Mouse (Mus musculus) gastrocnemius, postnatal 25 days (tissue): ENCODE measurements at regions not wholly inside any gene's neighbourhood (a gene's known extent, or its start where the extent isn't known, plus 50 kb on each side); places are given as distances from the start of the nearest gene placed in this dataset.
"Not testable (repeated sequence)": the region's sequence is repeated elsewhere in the genome, so short reads cannot be mapped to it uniquely, and the experiment has no call there.

Experiments
- DNase-seq: peaks from one replicate; pipeline ENCODE4 v3.0.0; 2022

- no peak for DNase-seq
These were observed 54.7 kb upstream of the Commd3 start for GRCm38 (mm10) chr2:18617520-18617919.

DNA sequence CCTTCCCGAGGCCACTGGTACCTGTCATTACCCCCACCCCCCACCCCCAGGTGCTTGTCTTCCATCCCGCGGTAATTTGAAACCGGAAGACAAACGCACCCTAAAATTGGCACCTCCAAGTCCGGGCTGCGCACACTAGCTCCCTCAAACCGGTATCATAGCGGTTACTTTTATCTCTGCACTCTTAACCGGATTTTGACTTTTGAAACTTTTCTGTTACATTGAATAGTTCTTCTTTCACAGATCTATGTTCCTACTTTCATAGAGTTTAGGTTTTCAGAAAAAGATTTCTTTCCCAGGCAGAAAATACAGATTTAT lies 62.4 kb upstream of the Commd3 start:
- DNase-seq = no peak

DNA sequence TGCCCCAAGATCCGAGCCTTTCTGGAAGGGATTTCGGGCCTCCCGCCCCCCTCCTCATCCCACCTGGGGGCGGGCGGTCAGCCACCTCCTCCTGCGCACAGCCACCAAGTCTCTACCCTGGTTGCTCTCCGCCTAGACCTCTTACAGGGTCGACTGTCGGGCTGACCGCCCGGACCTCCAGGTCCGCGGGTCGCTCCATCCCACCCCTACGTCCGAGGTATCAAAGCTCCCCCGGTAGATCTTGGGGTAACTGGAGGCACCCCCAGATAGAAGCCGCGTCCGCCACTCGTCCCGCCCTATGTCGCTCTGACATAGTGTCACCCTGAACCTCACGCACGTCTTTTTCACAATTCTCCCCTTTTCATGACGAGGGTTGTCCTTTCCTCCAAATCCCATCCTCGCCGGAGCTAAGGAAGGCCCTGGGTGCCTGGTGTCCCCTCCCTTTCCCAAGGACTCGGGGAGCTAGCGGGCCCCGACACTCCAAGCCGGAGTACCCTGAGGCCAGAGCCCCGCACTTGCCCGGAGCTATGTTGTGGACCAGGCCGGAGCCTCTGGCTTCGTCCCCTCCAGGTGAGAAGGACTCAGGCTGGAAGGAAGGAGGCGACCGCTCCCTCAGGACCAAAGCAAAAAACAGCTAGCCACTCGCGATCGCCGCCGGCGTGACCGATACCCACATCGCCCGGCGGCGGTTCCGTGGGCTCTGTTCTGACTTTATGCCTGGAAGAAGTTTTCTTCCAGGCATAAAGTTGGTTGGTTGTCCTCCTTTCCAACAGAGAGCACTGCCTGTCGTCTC lies 62.9 kb upstream of the Commd3 start:
- no peak for DNase-seq

DNA sequence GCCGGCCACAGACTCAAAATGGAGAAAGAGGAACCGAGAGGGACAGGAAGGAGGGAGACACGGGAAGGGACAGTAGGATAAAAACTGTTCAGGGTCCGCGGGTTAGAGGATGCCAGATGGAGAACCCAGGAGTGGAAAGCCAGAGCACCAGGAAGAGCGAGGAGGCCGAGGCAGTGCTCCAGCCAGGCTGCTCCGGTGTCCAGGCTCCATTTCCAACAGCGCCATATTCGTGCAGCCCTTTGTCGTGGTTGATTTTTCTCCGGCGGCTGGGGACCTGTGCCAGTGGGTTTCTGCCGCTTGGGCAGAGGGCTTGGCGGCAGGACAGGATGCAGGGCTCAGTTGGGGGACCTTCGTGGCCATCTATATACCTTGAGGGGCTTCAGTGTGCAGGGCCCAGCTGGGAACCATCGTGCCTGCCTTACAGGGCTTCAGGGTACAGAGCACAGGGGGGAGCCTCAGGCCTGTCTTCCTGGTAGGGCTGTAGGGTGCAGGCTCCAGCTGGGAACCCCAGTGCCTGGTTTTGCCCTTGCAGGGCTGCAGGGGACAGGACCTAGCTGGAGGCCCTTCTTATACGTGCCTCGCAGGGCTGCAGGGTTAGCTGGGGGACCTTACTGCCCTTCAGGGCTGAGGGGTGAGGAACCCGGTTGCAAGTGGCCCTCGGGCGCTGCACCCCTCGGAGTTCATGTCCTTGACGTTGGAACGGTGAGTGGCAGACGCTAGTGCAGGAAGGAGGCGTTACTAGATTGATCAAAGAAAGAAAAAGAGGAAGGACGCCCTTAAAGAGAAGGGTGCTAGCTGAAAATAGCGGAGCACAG lies 63.7 kb upstream of the Commd3 start:
- peak; percentile 16 for DNase-seq

DNA sequence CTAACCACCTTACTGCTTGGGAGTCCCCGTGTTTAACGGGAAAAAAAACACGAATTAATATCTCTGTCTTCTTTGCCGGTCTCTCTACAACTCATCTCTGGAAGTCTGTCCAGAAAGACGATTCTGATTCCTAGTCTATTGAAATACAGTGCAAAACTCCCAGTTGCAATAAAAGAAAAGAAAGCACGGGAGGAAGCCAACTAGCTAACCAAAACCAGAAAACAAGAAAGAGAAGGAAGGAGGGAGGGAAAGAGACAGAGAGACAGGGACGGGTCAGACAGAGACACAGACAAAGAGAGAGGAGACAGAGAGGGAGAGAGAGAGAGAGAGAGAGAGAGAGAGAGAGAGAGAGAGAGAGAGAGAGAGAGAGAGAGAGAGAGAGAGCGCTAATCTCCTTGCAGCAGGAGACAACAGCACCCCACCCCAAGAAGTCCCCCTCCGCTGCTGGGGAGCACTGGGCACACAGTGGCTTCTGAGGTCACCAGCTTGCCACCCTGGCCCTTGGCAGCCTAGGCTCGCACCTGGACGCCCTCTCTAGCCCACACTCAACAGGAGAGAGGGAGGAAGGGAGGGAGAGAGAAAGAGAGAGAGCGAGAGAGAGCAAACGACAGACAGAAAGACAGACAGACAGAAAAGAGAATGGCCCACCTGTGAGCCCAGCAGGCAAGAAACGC lies 64.5 kb upstream of the Commd3 start:
- DNase-seq = no peak

DNA sequence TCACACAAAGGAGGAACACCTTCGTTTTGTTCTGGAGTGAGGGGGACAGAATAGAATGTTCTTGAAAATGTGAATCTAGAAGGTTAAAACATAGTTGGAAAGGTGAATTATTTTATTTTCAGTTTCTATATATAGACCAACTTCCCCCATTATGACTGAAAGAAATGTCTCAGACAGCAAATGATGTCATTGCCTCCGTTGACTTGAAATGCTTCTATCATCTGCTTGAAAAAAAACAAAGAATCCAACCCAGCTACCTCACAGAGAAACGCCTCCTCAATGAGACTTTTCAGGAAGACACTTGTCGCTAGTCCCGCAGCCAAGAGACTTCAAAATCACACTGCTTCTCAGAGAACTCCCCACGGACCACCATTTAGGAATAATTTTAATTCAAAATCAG lies 65.1 kb upstream of the Commd3 start:
- no peak for DNase-seq

GRCm38 (mm10) chr2:18592221-18592620 lies 80.0 kb upstream of the Commd3 start:
- no peak for DNase-seq

GRCm38 (mm10) chr2:18588232-18588631 lies 84.0 kb upstream of the Commd3 start:
- DNase-seq = no peak

- DNase-seq = no peak
These were observed 84.4 kb upstream of the Commd3 start for GRCm38 (mm10) chr2:18587746-18588231.

GRCm38 (mm10) chr2:18586925-18587724 lies 85.1 kb upstream of the Commd3 start:
- peak; percentile 67 for DNase-seq

DNA sequence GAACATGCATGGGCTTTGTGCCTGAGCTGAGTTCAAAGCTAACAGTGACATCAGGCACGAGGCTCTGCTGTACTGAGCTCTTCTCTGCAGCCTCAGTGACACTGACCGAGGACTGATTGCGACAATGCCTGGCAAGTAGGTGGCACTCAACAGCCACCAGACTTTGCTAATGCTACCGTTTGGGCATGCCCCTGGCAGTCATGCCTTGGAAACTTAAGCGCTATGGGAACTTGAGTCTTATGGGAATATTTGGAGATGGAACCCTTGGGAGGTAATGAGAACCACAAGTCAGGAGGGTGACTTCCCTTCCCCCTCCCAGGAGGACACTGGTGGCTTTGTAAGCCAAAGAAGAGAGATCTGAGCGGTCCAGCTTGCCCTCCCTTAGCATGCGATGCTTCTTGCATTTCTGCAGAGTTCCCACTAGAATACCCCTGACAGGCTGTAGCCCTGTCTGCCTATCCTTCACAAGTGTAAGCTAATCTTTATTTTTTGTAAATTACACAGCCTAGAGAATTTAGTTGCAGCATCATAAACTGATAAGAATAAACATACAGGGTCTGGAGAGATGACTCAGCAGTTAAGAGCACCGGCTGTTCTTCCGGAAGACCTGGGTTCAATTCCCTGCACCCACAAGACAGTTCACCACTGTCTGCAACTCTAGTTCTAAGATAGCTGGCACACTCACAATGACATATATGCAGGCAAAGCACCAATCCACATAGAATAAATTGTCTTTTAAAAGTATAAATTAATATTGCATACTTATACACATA lies 86.4 kb upstream of the Commd3 start:
- DNase-seq = no peak

DNA sequence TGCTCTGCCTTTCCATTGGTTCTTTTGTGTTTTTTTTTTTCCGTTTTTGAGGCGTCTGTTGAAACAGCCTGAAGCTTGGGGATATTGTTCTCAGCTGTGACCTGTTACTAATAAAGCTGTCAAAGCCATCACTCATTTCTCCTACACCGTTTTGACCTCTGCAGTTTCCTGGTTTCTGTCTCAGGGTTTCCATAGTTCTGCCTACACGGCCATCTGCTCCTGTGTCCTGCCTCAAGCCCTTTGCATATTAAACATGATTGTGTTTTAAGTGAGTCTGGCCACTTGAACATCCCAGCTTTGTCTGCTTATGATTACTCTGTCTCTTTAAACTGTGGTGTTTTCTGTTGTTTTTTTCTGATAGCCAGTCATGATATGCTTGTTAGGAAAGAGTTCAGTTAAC lies 114.1 kb upstream of the Commd3 start:
- no peak for DNase-seq

- DNase-seq = no peak
These were observed 124.1 kb upstream of the Commd3 start for GRCm38 (mm10) chr2:18547964-18548643.

DNA sequence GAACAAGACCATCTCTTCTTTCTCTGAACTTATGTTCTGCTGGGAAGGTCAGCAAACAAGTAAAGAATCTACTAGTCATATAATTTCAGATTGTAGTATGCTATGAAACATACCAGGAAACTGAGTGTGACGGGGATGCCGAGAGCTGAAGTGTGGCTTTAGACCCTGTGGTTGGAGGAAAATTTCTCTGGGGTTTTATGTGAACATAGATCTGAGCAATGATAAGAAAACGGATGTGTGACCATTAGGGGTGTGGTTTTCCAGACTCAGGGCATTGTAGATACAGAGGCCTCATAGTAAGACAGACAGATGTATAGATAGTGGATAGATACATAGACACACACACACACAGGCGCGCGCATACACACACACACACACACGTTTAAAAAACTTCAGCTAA lies 131.8 kb upstream of the Dnajc1 start:
- DNase-seq = no peak

DNA sequence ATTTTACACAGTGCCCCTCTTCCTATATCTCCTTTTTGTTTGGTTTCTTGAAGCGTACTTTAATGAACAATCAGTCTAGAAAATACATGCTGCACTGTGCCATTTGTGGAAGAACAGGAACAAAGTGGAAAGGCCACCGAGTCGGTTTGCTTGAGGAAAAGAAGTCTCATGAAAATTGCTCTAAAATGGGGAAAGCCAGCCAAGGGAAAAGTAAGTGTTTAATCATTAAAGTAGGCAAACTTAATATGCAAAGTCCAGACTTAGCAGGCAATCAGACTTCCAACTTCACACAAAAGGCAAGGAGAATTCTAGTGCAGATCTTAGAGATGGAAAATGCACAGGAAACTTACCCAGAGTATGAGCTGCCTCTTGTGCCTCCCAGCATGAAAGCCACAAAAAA lies 131.3 kb upstream of the Dnajc1 start:
- DNase-seq = no peak

- DNase-seq = no peak
These were observed 120.8 kb upstream of the Dnajc1 start for GRCm38 (mm10) chr2:18513435-18513834.

DNA sequence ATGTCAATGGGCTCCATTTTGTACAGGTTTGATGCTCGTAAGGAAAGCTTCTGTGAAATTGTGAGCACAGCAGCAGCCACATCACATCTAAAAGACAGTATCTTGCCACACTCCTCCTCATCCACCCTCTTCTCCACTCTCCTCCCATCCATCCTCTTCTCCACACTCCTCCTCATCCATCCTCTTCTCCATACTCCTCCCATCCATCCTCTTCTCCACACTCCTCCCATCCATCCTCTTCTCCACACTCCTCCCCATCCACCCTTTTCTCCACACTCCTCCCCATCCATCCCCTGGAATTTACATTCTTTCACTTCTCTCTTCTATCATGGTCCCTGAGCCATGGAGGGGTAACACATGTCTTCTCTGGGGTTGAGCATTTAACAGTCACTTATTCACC lies 116.7 kb upstream of the Dnajc1 start:
- DNase-seq = no peak

DNA sequence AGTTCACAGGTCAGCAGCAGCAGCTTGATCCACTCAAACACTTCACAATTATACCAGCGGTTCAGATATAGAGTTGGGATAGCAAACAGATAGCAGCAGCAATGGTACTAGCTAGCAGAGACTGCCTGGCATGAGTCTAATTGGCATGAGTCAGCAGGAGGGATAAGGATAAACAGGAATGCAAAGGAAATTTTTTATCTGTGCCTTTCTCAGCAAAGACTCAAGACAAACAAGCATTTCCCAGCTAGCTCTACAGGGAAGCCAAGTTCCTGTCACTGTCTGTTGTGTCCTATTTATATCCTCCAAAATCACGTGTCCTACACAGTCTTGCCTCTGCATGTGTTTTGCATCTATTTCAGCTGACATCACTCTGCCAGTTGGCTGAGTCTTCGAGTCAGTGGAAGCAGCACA lies 80.7 kb upstream of the Dnajc1 start:
- DNase-seq = no peak

GRCm38 (mm10) chr2:18460901-18461300 lies 68.3 kb upstream of the Dnajc1 start:
- no peak for DNase-seq

- not testable (repeated sequence) for DNase-seq
These were observed 67.7 kb upstream of the Dnajc1 start for GRCm38 (mm10) chr2:18460281-18460680.

DNA sequence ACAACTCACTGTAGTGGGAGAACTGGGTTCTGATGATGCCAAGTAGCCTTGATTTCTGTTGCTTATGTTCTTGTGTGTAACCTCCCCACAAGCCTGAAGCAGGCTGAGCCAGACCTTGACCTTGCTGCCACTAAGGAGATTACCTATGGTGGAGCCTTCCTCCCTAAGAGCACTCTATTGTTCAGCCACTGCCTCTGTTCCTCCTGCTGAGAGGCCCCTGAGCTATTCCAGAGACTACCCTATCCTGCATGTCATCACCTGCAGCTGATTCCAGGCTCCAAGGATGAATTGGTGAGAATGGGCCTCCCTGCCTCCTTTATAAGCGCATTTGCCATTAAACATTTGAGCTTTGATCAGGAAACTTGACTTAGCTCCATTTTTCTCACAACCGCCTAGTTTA lies 60.8 kb upstream of the Dnajc1 start:
- DNase-seq = not testable (repeated sequence)
